Mouse (Mus musculus): Measurements from ENCODE around the gene Mrps27.

The Mrps27 gene

GRCm38 (mm10) chr13:99440228-99440627 lies 95.6 kb downstream of the Mrps27 start:
- no peak for DNase-seq (ENCODE audit: low read depth)

- no peak for DNase-seq (ENCODE audit: low read depth)
Measured at GRCm38 (mm10) chr13:99441700-99442433, 97.3 kb downstream of the Mrps27 start.

DNA sequence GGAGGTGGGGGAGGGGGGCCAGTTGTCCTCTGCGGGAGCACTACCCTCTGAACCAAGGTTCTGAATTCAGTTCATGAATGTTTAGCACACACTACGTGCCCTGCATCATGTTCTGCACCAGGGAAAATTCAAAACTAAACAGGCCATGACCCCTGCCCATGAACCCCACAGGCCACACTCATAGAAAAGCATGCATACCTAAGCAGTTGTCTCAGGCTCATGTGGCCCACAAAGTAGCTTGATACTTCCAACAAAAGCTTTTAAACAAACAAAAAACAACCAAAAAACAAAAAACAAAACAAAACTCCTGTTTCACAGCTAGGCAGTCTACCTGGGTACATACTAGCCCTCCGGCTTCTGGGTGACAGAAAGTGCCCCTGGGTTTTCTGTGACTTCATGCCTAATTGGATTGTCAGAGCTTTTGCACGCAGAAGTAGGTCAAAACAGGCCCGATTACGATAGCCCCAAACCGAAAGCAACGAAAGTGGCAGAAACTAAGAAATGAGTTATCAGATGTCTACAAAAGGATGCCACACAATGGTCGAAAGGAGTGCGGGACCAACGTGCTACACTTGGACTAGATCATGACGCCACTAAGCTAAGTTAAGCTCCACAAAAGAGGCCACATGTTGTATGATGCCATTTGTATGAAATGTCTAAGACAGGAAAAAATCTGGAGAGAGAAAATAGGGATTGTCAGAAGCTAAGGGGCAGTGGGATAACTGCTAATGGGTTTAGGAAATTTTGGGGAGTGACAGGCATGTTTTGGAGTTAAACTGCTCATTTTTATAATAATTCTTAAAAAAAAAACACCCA lies 98.1 kb downstream of the Mrps27 start:
- no peak for DNase-seq (ENCODE audit: low read depth)

GRCm38 (mm10) chr13:99443484-99444175 lies 99.0 kb downstream of the Mrps27 start:
- DNase-seq (ENCODE audit: low read depth), result no peak

- DNase-seq (ENCODE audit: low read depth), result no peak
Measured at GRCm38 (mm10) chr13:99444431-99444871, 99.9 kb downstream of the Mrps27 start.

GRCm38 (mm10) chr13:99444880-99445279 lies 100.3 kb downstream of the Mrps27 start:
- DNase-seq (ENCODE audit: low read depth), result no peak

DNA sequence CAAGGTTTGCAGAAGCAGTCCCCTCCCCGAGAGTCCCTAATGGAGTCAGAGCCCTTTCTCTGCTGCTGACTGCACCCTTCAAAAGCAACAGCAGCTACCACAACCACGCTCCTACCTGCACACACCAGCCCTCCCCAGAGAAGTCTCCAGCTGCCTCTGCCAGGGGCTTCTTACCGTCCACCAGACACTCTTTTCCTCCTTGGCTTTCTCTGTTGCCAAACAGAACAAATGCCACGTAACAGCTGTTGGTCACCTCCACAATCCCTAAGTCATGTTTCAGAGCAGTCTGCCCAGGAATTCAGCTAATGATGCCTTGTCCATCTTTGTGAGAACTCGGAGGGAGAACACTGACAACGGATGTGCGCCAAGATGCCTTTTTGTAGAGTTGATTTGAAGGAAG lies 102.4 kb downstream of the Mrps27 start:
- no peak for DNase-seq (ENCODE audit: low read depth)

GRCm38 (mm10) chr13:99447403-99448199 lies 103.0 kb downstream of the Mrps27 start:
- no peak for DNase-seq (ENCODE audit: low read depth)

DNA sequence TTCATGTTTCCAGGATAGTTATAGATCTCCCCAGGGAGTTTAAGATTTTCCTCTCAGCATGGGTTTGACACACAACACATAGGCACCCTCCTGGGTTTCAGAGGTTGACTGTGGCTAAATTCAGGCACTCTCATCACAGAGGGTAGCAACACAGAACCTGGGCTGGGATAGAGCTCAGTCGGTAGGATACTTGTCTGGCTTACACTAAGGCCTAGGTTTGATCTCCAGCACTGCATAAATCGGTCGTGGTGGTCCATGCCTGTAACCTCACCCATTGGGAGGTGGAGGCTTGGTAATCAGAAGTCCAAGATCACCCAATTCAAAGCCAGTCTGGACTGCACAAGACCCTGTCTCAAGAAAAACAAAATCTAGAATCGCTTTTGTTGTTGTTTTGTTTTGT lies 103.7 kb downstream of the Mrps27 start:
- DNase-seq (ENCODE audit: low read depth), result no peak

DNA sequence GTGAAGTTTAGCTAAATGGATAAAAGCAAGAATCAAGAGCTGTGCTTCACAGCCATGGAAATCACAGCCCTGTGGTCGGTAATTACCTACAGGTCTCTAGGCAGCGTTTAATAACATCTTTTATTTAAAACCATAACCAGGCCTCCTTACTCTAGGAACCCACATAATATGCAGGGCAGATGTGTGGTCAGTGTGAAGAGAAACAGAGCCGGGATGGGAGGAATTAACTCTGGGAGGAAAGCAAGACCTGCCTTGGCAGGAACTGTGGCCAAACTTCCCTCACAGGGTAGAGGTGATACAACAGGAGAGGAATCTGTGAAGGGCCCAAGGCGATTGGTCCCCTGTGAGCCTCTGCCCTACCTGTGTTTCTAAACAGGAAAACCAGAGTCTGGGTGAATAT lies 105.0 kb downstream of the Mrps27 start:
- DNase-seq (ENCODE audit: low read depth), result no peak

DNA sequence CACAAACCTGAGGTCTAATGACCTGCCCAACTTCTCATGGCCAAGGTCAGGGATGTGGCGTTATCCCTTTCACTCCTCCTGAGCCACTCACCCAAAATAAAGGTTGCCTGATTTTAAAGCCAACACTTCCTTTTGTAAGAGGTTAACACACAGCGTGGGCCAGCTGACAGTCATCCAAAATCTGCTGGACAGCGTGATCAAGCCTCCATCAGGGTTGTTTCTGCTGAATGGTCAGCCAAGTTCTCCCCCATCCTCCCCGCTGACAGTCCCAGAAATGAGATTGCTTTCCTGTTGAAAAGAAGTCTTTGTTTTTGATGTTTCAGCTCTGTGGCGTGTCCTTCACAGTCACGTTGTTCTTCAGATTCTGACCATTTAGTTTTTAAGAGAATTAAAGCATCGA lies 106.2 kb downstream of the Mrps27 start:
- DNase-seq (ENCODE audit: low read depth), result no peak

- no peak for DNase-seq (ENCODE audit: low read depth)
Measured at GRCm38 (mm10) chr13:99451276-99451675, 106.7 kb downstream of the Mrps27 start.

DNA sequence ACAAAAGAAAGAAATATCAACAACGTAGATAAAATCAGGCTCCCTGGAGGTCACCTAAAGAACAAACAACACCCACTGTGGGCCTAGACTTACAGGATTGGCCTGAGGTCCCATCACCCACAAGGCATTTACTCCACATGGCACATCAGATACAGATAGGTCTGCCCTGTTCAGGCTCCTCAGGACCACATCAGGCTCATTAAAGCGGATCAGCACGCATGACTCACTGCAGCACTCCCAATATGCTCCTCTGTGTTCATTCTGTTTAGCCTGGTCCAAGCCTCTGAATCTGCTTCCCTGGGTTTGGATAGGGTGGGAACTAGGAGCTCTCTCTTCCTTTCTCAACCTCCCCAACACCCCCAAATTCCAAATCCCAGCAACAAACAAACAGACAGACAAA lies 107.9 kb downstream of the Mrps27 start:
- no peak for DNase-seq (ENCODE audit: low read depth)

DNA sequence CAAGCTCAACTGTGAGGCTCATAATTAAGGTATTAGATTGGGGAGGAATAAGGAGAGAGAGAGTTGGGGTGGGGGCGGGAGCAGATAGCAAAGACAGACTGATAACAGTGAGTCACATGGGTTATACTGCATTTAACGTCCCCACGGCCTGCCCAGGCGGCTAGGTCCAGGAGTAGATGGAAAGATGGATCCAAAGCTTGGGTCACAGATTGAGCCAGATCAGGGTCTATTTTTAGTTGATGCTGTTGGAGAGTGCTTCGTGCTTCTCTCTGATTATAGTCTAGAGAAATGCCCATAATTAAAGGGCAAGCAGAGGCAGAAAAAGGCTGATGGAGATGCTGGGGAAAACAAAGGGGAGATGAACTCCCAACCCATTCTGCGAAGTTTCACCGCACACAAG lies 110.4 kb downstream of the Mrps27 start:
- no peak for DNase-seq (ENCODE audit: low read depth)

DNA sequence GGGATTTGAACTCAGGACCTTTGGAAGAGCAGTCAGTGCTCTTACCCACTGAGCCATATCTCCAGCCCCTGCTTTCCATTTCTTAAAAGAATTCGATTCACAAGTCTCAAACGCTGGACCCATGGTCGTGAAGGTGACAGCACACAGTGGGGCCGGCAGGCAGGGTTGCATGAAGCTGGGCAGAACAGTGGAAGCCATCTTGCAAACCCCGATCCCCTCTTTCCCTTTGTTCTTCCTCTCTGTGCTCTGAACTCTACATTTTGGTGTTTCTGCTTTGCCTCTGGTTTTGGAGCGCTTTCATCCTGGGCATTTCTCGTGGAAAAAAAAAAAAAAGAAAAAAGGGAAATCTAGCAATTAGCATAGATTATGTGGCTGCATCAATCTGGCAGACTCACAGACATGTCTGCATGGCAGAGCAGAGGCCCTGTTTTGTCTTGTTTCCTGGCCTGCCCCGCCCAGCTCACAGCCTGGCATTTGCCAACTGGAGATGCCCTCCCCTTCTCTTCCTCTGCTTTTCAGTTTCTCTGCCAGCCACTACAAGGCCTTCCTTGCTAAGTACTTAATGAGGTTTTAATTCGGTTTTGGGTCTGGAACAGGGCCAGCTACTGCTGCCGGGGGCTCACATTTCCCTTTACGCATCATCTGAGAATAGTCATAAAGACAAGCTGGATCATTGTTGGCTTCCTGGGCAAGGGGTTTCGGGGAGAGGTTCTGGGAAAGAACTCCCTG lies 114.2 kb downstream of the Mrps27 start:
- no peak for DNase-seq (ENCODE audit: low read depth)

DNA sequence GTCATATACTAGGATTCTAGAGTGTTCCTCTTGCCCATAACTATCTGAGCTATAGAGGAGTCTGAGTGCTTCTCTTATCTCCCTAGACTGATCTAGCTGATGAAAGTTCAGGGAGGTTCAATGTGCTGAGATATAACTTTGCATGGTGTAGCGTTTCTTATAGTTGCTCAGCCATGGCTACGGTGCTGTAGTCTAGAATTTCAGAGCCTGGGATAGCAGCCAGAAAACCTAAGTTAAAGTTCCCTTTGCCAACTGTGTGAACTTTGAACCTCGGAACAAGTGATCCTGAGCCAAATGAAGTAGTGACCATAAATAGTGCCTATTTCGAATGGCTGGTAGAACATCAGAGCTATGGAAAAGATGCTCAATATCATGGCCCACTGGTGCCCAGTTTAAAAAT lies 115.0 kb downstream of the Mrps27 start:
- no peak for DNase-seq (ENCODE audit: low read depth)

- DNase-seq (ENCODE audit: low read depth), result no peak
Measured at GRCm38 (mm10) chr13:99461886-99462285, 117.3 kb downstream of the Mrps27 start.

DNA sequence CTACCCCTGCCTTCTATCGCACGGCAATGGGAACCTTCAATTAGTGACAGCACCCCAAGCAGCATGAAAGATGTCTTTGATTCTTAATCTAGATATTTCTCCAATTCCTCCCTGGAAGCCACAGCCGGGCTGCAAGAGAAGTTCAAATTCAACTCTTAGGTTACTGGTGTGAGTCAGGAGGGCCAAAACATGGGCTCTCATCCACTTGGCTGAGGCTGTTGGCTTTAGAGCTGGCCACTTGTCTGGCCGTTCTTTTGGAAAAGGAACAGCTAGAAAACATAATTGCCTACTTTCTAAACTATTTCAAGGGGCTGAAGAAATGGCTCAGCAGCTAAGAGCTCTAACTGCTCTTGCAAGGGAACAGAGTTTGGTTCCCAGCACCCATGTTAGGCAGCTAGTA lies 120.0 kb downstream of the Mrps27 start:
- no peak for DNase-seq (ENCODE audit: low read depth)

All from induced T-regulatory cell, adult 2 months (primary cell).